In the genomic region with DNA sequence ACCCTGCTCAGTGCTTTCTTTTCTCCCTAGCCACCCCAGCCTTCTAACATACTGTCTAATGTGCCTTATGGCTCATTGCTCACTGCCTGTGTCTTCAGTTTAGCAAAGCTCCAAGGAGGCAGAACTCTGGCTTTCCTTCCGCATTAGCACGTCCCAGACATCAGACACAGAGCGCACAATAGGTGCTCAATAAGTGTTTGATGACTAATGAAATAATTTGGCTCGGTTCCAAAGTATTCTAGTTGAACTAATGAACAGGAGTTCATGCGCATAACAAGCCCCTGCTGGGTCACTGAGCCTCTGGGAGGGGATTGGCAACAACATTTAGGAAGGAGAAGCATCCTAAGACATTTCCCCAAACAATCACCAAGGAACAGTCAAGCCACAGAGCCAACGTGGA, we compare ENCODE assay signal across 17 mouse cellular contexts. TPM values are rescaled to one million over a fixed set of nuclear protein-coding genes. Genes with fewer than 3 reads are reported as not detected.
A peak's percentile ranks its signal among the peaks of the same experiment; 100 is the strongest.
DNase-seq lines count a peak whose midpoint lies in the region; ATAC-seq lines count a peak whose summit lies in the region.
"Had no signal": no experiment of that assay in that cellular context is flagged by ENCODE, and none has a peak within 500 bp of the region (broad histone marks: within the 10 kb centered on the region; RNA-seq: fewer than 3 reads in every experiment).

No protein-coding gene starts in this region.

- no peak overlapping the region for H3K9ac ChIP-seq in forebrain, embryonic 15.5 days (replicated peaks)
- H3K9ac ChIP-seq in forebrain, embryonic 13.5 days: no peak overlapping the region
- H3K9ac ChIP-seq in liver, embryonic 16.5 days (ENCODE audit: low read depth, low read length): no peak overlapping the region
- no peak overlapping the region for H3K9ac ChIP-seq in liver, embryonic 12.5 days
- no peak overlapping the region for H3K9ac ChIP-seq in intestine, embryonic 15.5 days
- H3K9ac ChIP-seq: embryonic facial prominence, embryonic 13.5 days; heart, embryonic 12.5 days had no signal

- 26% methylated on average over 6 of the region's 6 CpGs for WGBS in forebrain, embryonic 15.5 days
- 33% methylated on average over 6 of the region's 6 CpGs for WGBS in forebrain, embryonic 13.5 days
- 53% methylated on average over 6 of the region's 6 CpGs for WGBS in liver, embryonic 16.5 days (ENCODE audit: insufficient replicate concordance)
- 52% methylated on average over 6 of the region's 6 CpGs for WGBS in liver, embryonic 12.5 days (ENCODE audit: insufficient replicate concordance)
- 73% methylated on average over 6 of the region's 6 CpGs for WGBS in intestine, embryonic 15.5 days

- DNase-seq in retina, postnatal 1 day: peak; percentile 43
- no peak for DNase-seq in retina, embryonic 14.5 days (ENCODE audit: low spot score)
- DNase-seq: adrenal gland, adult 8-10 months; cerebellum, adult 11 months; cerebellum, adult 8-10 months; cerebellum, postnatal 25 days; gastrocnemius, adult 2 months; gastrocnemius, postnatal 25 days had no signal

- peaks cover 33% of the 10 kb centered on the region for H3K4me1 ChIP-seq in forebrain, embryonic 15.5 days
- peaks cover 38% of the 10 kb centered on the region for H3K4me1 ChIP-seq in forebrain, embryonic 13.5 days
- H3K4me1 ChIP-seq in liver, embryonic 16.5 days (ENCODE audit: control insufficient read depth, low read depth, low read length): peaks cover 8% of the 10 kb centered on the region; the same call in 1 of the 2 replicates
- H3K4me1 ChIP-seq in liver, embryonic 12.5 days: peaks cover 20% of the 10 kb centered on the region; the same call in 1 of the 2 replicates
- H3K4me1 ChIP-seq in intestine, embryonic 15.5 days (replicated peaks): 0 out of 2 replicates have a peak, but pooled peaks cover 4% of the 10 kb centered on the region

- no peaks in the 10 kb centered on the region; the same call in 1 of the 2 replicates for H3K27me3 ChIP-seq in forebrain, embryonic 15.5 days
- H3K27me3 ChIP-seq in forebrain, embryonic 13.5 days: peaks cover 14% of the 10 kb centered on the region
- peaks cover 16% of the 10 kb centered on the region for H3K27me3 ChIP-seq in liver, embryonic 16.5 days (ENCODE audit: control insufficient read depth, insufficient read depth, low read depth, low read length)
- peaks cover 42% of the 10 kb centered on the region for H3K27me3 ChIP-seq in liver, embryonic 12.5 days (replicated peaks)
- H3K27me3 ChIP-seq in intestine, embryonic 15.5 days (replicated peaks): peaks cover 29% of the 10 kb centered on the region

- no peak overlapping the region for H3K4me2 ChIP-seq in forebrain, embryonic 15.5 days (replicated peaks)
- no peak overlapping the region for H3K4me2 ChIP-seq in forebrain, embryonic 13.5 days
- no peak overlapping the region for H3K4me2 ChIP-seq in liver, embryonic 16.5 days (ENCODE audit: low read depth, low read length)
- H3K4me2 ChIP-seq in liver, embryonic 12.5 days: no peak overlapping the region
- H3K4me2 ChIP-seq in intestine, embryonic 15.5 days (replicated peaks): no peak overlapping the region
- H3K4me2 ChIP-seq: embryonic facial prominence, embryonic 13.5 days; heart, embryonic 12.5 days had no signal

- no peaks in the 10 kb centered on the region for H3K36me3 ChIP-seq in forebrain, embryonic 15.5 days
- H3K36me3 ChIP-seq in forebrain, embryonic 13.5 days (ENCODE audit: poor library complexity, severe bottlenecking): no peaks in the 10 kb centered on the region
- no peaks in the 10 kb centered on the region for H3K36me3 ChIP-seq in liver, embryonic 16.5 days (ENCODE audit: control insufficient read depth, insufficient read depth)
- no peaks in the 10 kb centered on the region for H3K36me3 ChIP-seq in liver, embryonic 12.5 days
- no peaks in the 10 kb centered on the region for H3K36me3 ChIP-seq in intestine, embryonic 15.5 days
- H3K36me3 ChIP-seq: embryonic facial prominence, embryonic 13.5 days; heart, embryonic 12.5 days; hindbrain, embryonic 10.5 days had no signal

- H3K27ac ChIP-seq in forebrain, embryonic 15.5 days (replicated peaks): 0 out of 2 replicates have a peak overlapping the region, but pooled peaks have one; percentile 27
- no peak overlapping the region for H3K27ac ChIP-seq in forebrain, embryonic 13.5 days
- peak overlapping the region; percentile 16; the same call in 1 of the 2 replicates for H3K27ac ChIP-seq in liver, embryonic 16.5 days (ENCODE audit: low read length)
- no peak overlapping the region for H3K27ac ChIP-seq in liver, embryonic 12.5 days
- no peak overlapping the region for H3K27ac ChIP-seq in intestine, embryonic 15.5 days
- H3K27ac ChIP-seq: embryonic facial prominence, embryonic 13.5 days; gastrocnemius, adult 2 months; hindbrain, embryonic 10.5 days had no signal

- ATAC-seq in forebrain, embryonic 15.5 days (replicated peaks): no peak
- no peak for ATAC-seq in forebrain, embryonic 13.5 days
- ATAC-seq in liver, embryonic 16.5 days (ENCODE audit: low read depth): no peak
- no peak for ATAC-seq in liver, embryonic 12.5 days
- no peak for ATAC-seq in intestine, embryonic 15.5 days
- ATAC-seq: intestine, embryonic 16.5 days had no signal

- H3K9me3 ChIP-seq in forebrain, embryonic 15.5 days: no peaks in the 10 kb centered on the region
- no peaks in the 10 kb centered on the region for H3K9me3 ChIP-seq in forebrain, embryonic 13.5 days (replicated peaks)
- no peaks in the 10 kb centered on the region for H3K9me3 ChIP-seq in liver, embryonic 16.5 days (replicated peaks; ENCODE audit: control insufficient read depth, low read length)
- H3K9me3 ChIP-seq in liver, embryonic 12.5 days (replicated peaks): no peaks in the 10 kb centered on the region
- H3K9me3 ChIP-seq in intestine, embryonic 15.5 days: no peaks in the 10 kb centered on the region
- H3K9me3 ChIP-seq: embryonic facial prominence, embryonic 13.5 days; heart, embryonic 12.5 days; hindbrain, embryonic 10.5 days had no signal

- no peak overlapping the region for H3K4me3 ChIP-seq in forebrain, embryonic 15.5 days
- no peak overlapping the region for H3K4me3 ChIP-seq in forebrain, embryonic 13.5 days
- H3K4me3 ChIP-seq in liver, embryonic 16.5 days (ENCODE audit: low read depth, low read length): no peak overlapping the region
- H3K4me3 ChIP-seq in liver, embryonic 12.5 days: no peak overlapping the region
- H3K4me3 ChIP-seq in intestine, embryonic 15.5 days (replicated peaks): no peak overlapping the region
- H3K4me3 ChIP-seq: embryonic facial prominence, embryonic 13.5 days; gastrocnemius, adult 2 months; heart, embryonic 12.5 days; hindbrain, embryonic 10.5 days had no signal

RNA-seq across cellular contexts. Expression of a gene that starts 2.8 kb away (rescaled TPM):
- polyA plus RNA-seq in forebrain, embryonic 15.5 days (2015; fragmentation: Nextera tagmentation; extraction: Ambion mirVana): 99.3 and 102 TPM in 2 replicates
- 59.6 and 60.0 TPM in 2 replicates for polyA plus RNA-seq in forebrain, embryonic 13.5 days (2015; fragmentation: Nextera tagmentation; extraction: Ambion mirVana)
- 1.5 and 2.2 TPM in 2 replicates for polyA plus RNA-seq in liver, embryonic 16.5 days (2015; fragmentation: Nextera tagmentation; extraction: Ambion mirVana)
- polyA plus RNA-seq in liver, embryonic 12.5 days (2016; fragmentation: Nextera tagmentation; extraction: Ambion mirVana): 1.3 and 1.4 TPM in 2 replicates
- polyA plus RNA-seq in intestine, embryonic 15.5 days (2015; fragmentation: Nextera tagmentation; extraction: Ambion mirVana): 26.2 and 27.3 TPM in 2 replicates

Comparison
In these comparisons a context has a peak if more than half of its experiments do, and no peak if none do; other contexts are left out.
1. H3K27ac ChIP-seq: peak in forebrain, embryonic 15.5 days (single experiment) and liver, embryonic 16.5 days (single experiment); none in forebrain, embryonic 13.5 days (single experiment), liver, embryonic 12.5 days (single experiment) and intestine, embryonic 15.5 days (single experiment).